Mouse (Mus musculus): Measurements from ENCODE around the gene Sumo3.

- TF ChIP-seq FOSL1 (IDR thresholded peaks at IDR 0.05; ENCODE audit: insufficient read depth, low read length, poor library complexity, severe bottlenecking), result no peak
- peak; percentile 87 for TF ChIP-seq CTCF (IDR thresholded peaks at IDR 0.05; ENCODE audit: control insufficient read depth, insufficient read depth, insufficient read length)
Measured at GRCm38 (mm10) chr10:77627497-77627896, 21.6 kb downstream of the Sumo3 start.
